Mouse (Mus musculus): ENCODE data around the gene Maml3. TPM values are rescaled to one million over a fixed set of nuclear protein-coding genes. Genes with fewer than 3 reads are reported as not detected.

Gene Maml3
- total RNA-seq, 2 experiments from 2014 or later: 7.4 to 7.5 TPM

DNA sequence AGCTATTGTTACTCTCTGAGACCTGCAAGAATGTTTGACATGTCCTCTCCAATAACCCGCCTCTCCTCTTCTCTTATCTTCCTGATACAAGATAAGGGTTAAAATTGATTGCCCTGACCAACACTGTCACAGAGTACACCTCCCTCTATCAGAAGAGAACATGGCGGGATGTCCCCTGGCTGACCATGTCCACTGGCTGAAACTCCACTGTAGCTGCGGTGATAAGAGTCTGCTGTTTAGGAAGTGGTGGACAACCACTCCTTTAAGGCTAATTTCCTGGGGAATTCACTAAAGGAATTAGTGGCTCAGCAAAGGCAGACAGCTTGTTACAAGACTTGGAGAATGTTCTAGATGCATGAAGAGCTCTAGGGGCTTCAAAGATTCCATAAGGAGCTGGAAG lies 371.2 kb downstream of the Maml3 start:
- DNase-seq: no peak
- intact Hi-C loops (cut with DNase I): no loop called here

DNA sequence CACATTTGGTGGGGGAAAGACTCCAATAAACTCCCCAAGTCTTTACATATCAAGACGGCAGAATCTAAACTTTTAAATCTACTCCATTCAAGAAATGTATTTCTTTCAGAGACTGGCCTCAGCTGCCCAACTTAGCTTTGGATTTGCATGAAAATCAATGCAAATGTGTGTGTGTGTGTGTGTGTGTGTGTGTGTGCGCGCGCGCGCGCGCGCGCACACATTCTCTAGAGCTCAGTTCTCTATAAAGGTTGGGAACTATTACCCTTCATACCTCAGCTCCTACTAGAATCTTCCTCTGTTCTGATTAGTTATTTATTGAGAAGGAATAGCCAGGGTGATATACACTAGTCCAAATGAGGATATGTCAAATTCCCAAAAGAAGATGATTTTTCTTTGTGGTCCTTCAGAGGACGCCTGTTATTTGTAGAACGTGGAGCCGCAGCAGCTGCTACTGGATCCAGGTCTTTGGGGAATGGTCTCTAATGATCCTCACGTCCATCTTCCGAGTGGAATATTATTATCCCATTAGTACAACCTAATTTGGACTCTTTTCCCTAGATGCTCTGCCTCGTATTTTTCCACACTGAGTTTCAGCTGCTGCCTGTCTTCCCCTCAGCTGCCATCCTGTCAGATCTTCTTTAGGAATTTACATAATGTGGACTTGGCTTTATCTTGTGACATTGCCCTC lies 372.8 kb downstream of the Maml3 start:
- intact Hi-C loops (cut with DNase I): no loop called here
- DNase-seq: no peak

DNA sequence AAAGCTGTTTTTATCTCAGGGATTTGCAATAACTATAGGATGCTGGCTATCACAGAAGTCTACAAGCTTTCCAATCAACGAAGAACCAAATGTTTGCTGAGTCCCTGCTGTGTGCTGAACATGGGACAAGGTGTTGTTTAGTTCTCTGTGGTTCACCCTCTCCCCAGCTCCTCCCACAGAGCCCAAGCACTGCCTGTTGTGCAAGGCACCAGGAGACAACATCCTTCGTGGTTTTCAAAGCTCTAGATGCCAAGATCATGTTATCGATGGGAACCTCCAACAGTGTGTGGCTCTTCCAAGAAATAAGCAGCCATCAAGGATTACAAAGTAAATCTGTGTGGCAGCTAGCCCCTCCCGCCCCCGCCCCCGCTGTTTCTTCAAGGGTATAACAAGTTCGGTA lies 374.2 kb downstream of the Maml3 start:
- DNase-seq: no peak
- intact Hi-C loops (cut with DNase I): no loop called here

DNA sequence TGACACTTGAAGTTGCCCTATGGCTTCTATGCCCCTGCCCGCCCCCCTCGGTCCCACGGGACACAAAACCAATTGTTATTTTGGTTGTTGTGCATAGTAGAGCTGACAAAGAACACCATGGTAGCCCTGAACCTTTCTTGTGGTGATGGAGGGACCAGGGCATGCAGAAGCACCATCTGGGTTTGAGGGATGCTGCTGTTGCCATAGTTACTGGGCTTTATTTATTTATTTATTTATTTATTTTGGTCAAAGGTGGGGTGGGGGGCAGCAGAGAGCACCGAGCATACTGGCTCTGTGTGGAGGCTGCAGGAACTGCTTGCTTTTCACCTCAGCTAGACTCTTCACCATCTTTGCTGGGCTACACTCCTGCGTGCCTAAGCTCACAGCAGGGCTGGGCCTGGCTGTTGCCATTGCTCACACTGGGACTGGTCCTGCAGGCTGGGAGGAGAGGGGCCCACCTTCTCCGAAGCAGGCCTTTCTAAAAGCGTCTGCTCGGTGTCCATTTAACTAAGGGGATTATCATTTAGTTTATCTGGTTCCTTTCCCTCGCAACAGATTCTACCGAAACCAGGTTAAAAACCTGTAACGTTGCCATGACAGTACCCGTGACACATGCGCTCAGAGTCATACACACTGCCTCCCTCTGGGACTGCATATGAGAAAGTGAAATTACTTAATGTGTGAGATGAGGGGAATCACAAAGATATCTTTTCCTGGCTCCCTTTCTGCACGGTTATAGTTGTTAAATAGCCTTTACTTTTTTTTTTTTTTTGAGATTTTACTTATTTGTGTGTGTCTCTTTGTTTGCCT lies 375.6 kb downstream of the Maml3 start:
- intact Hi-C loops (cut with DNase I): no loop called here
- no peak for DNase-seq

DNA sequence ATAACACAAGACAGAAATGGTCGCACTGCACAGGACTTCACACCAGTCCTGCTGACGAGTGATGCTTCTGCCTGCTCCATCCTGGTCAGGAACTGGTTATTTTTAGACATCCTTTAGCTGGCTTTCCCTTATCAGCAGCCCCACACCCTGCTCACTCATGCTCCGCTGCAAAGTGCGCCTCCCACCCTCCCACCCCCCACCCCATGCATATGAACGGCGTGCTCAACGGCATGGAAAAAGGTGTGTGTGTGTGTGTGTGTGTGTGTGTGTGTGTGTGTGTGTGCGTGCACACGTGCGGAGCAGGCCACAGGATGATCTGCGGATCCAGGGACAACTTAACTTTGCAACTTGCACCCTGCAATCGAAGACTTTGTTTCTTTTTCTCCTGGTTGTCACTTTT lies 376.4 kb downstream of the Maml3 start:
- intact Hi-C loops (cut with DNase I): no loop called here
- DNase-seq: no peak

DNA sequence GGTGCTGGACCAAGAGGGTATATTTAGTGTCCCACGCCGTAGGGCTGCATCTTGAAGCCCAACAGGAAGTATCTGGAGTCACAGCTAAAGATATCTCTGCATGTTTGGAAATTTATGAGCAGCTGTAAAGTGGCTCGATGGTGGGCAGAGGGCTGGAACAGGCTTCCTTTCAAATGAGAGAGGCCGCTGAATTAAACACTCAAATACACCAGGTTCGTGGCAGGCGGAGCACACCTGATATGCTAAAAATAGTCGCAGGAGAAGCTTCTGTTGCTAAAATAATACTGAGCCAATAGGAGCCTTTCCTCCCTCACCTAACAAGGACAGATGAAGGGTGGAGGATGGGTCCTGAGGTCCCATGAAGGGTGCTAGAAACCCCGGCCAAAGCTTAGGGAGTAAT lies 376.9 kb downstream of the Maml3 start:
- intact Hi-C loops (cut with DNase I): no loop called here
- DNase-seq: no peak

DNA sequence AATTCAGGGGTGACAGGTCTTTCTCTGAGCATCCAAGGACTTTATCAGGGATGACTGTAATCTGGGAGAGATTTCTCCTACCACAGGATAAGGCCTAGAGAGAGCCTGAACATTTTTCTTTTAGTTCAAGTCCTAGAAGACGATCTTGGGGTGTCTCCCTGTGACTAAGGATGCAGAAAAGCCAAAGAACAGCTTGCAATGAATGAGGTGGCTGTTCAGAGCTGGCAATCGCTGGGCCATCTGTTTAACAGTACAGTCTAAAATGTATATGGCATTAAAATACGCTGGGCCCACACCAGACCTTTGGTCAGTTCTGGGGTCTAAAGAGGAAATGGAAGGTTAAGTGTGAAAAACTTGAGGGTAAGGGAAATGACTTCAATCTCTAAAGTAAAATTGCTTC lies 377.4 kb downstream of the Maml3 start:
- no peak for DNase-seq
- intact Hi-C loops (cut with DNase I): no loop called here

DNA sequence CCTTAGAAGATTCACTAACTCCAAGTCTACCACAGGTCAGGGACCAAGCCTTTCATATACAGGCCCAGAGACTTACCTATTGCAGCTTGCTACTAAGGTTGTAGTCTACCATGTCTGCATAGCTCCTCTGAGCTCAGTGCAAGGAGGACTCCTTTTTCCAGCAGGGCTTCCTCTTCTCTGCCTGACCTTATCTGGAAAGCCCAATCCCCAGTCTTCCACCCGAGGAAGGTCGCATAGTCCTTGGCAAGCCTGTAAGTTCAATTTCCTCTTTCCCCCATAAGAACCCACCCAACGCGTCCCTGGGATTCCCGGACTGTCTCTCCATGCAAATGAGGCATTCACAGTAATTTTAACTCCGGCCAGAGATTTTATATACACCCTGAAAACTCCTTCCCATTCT lies 378.6 kb downstream of the Maml3 start:
- DNase-seq: no peak
- intact Hi-C loops (cut with DNase I): no loop called here

DNA sequence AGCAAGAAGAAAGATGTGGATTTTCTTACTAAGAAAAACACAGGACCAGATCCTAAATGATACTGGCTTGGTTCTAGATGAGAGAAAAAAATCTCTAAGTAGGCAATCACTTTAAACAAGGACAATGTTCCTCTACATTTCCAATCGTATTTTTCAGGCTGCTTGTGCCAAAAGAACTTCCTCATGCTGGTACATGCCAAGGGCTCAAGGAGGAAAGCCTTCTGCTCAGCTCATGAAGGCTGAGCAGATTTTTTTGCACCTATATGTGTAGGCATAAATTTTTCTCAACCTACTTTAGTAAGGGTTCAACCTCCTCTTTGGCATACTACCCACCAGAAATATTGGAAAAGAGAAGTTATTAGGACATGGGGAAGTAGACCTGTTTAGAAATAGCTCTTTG lies 384.9 kb downstream of the Maml3 start:
- DNase-seq: no peak
- intact Hi-C loops (cut with DNase I): no loop called here

DNA sequence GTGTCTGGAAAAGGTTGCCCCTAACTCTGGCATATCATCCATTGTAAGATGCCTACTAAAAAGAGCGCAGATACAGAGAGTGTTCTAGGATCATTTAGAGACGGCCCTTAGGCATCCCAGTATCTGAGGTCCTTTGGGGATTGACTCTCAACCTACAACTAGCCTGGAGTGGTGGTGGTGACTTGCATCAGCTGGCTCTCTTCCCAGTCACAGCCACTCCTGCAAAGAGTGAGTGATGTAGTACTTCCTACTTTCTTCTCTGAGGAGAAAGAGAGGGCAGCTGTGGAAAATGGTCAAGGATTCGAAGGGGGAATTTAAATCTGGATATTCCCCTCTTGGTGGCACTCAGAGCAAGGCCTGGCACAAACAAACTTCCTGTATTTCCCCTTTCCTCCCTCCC lies 385.5 kb downstream of the Maml3 start:
- no peak for DNase-seq
- intact Hi-C loops (cut with DNase I): no loop called here

DNA sequence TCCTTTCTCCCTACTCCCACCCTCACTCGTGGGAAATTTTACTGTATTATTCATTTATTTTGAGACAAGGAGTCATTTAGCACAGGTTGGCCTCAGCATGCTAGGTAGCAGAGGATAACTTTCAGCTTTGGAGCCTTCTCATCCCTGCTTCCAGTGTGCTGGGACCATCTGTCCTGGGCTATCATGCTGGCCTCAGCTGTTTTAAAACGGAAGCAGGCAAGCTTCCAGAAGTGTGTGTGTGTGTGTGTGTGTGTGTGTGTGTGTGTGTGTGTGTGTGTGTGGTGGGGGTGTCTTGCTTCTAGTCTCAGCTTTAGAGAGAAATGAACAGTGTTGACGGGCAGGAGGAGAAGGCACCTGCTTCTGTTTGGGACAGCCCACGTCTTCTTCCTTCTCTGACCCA lies 387.0 kb downstream of the Maml3 start:
- intact Hi-C loops (cut with DNase I): no loop called here
- DNase-seq: no peak

DNA sequence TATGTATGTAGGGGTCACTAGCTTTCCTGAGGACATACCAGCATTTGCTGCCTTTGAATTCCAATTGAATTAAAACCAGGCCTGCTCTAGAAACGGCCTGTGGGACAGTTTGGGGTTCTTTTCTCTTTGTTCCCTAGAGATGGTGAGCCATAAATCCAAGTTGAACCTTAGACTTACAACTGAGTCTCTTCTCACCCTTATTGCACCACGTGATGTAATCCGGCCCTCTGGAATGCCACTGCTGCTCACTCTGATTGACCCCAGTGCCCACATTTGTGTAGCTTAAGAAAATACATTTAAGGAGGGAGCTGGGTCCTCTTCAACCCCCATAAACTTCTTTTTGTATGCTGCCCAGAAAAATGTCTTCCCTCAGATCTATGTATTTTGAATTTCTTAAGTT lies 387.4 kb downstream of the Maml3 start:
- no peak for DNase-seq
- intact Hi-C loops (cut with DNase I): no loop called here

DNA sequence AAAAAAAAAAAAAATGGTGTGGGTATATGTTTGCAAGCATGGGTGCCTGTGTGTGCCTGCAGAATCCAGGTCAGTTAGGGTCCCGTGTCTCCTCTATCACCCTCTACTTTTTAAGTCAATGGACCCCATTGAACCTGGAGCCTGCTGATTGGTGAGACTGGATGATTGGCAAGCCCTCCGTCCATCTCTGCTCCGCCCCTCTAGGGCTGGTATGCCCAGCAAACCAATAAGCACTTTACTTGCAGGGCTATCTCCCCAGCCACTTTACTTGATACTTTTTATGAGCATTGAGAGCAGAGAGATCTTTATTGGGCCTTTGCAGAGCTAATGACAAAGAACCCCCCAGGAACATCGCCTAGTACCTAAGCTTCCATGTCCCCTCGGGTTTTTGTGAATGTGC lies 390.4 kb downstream of the Maml3 start:
- intact Hi-C loops (cut with DNase I): no loop called here
- DNase-seq: no peak

DNA sequence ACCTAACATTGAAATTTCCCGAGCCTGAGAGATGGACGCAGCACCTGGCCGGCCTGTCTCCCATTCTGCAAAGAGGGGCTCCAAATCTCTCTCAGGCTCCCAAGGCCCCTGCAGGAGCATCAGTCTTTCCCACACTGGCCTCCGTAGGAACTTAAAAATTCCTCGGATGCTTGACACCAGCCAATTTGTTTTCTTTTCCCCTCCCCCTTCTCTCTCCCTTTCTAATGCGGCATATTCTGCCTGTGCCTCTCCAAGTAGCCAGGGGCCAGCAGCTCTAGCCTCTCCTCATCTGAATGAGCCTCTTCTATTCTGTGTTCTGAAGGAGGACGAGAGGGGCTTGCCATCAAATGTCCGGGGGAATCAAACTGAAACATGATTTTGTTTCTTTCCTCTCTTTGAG lies 391.6 kb downstream of the Maml3 start:
- intact Hi-C loops (cut with DNase I): no loop called here
- no peak for DNase-seq

DNA sequence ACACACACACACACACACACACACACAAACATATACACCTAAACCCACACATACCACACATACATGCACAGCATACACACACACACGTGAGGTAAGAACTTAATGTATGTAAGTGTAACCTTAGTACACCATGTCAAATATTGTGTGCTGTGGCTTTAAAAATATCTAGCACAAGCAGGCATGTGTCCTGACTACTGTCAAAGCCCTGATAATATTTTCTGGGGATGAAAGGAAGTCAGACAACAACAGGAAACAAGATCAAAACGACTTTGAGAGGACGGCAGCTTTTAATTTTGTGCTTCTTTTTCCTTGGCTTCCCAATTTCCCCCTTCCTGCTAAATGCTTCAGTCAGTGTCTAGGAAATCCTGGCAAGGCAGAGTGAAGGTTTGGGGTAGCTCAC lies 392.5 kb downstream of the Maml3 start:
- DNase-seq: no peak
- intact Hi-C loops (cut with DNase I): no loop called here

DNA sequence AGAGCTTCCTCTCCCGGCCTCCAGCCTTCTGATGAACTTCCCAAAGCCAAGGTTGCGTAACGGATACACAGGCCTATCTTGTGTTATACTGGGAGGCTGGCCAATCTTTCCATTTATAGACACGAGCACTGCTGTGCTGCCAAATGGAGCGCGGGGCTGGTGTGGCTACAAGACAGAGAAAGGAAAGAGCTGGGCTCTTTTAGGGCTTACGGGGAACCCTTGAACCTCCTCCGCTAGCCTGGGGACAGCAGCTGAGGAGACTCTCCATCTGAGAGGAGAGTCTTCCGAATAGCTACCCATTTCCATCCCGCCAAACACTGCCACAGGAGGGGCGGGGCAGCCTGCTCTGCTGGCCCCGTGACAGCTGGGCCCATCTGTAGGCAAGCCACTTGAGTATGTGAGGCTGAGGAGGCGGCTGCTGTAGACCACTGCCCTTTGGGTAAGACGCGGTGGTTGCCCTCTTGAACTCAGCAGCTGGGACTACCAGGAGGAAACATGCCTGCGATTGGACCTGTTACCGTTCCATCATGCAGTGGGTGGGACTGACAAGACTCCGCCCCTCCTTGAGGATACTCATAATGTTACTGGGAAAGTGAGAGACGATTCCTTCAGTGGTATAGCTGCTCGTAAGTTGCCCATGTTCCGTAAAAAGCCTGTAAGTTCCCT lies 396.0 kb downstream of the Maml3 start:
- intact Hi-C loops (cut with DNase I): loop anchor here (10.0 kb wide), 1 partner anchor 146 kb away; no protein-coding TSS in a partner anchor
- DNase-seq: peak; percentile 81

DNA sequence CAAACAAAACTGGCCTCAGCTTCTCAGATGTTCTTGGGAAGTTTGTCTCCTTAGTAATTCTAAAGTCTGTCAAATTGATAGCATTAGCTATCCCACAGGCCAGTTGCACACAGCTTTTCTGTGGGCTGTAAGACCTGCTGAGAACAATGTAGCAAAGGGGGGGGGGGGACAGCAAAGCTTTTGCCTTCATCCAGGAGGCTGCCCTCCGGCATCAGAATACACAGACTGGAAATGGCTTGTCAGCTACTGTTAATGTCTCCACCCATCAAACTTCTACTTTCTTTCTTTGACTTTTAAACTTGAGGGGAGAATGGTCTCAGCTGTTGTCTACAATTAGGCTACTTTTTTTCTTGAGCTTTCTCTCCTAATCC lies 396.5 kb downstream of the Maml3 start:
- intact Hi-C loops (cut with DNase I): loop anchor here (10.0 kb wide), 1 partner anchor 146 kb away; no protein-coding TSS in a partner anchor
- no peak for DNase-seq

DNA sequence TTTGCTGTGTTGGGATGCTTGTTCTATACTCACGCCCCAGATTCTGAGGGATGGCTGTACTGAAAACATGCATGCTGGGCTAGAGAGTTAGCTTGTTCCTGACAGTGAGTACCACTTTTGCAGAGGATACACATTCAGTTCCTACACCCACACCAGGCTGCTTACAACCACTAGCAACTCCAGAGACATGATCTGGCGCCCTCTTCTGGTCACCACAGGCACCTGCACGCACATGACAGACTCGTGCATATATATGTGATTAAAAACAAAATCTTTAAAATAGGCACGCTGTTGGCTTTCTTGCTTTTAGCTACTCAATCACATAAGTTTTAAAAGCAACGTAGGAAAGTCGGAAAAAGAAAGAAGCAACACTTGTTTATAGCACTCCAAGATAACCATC lies 399.7 kb downstream of the Maml3 start:
- intact Hi-C loops (cut with DNase I): loop anchor here (10.0 kb wide), 1 partner anchor 150 kb away; no protein-coding TSS in a partner anchor
- no peak for DNase-seq

DNA sequence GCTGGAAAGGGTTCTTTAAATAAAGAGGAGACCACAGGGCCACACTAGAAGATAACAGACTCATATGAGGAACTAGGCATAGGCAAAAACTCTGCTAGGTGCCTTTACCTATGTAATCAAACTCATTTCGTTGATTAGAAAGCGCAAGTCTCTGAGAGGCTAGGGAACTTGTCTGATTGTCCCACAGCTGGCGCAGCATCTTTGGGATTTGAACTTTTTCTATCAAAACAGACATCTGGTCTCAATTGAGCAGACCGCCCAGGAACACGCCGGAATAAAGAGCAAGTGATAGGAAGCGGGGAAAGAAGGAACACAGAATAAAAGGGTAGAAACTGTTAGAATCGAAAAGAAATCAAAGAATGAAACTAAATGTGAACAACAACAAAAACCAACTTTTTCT lies 401.4 kb downstream of the Maml3 start:
- DNase-seq: no peak
- intact Hi-C loops (cut with DNase I): loop anchor here (5.0 to 10.0 kb wide), 3 partner anchors 151 to 399 kb away; no protein-coding TSS in a partner anchor

DNA sequence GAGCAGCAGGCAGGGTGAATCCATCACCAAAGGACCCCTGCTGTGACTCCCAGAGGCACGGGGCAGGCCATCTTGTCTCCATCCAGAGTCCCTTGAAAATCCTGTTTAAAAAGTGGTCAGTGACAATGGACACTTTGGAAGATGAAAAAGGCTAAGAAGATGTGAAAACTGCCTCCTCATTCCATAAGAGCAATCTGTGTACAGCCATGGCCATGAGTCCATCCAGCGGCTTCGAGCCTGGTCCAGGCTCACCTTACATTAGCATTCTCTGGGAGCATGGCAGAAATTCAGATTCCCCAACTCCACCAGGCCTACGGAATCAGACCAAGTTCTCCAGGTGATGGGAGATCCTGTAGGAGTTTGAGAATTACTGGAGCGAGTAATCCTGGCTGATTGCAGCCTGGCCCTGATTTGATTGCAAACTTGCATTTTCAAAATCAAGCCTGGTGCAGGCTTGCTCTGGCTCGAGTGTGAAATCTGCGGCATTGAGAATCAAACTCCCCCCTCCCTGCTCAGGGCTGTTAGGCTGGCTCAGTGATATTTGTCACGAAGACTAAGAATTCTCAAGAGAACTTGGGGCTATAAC lies 402.1 kb downstream of the Maml3 start:
- no peak for DNase-seq
- intact Hi-C loops (cut with DNase I): loop anchor here (5.0 to 10.0 kb wide), 3 partner anchors 152 to 400 kb away; no protein-coding TSS in a partner anchor

DNA sequence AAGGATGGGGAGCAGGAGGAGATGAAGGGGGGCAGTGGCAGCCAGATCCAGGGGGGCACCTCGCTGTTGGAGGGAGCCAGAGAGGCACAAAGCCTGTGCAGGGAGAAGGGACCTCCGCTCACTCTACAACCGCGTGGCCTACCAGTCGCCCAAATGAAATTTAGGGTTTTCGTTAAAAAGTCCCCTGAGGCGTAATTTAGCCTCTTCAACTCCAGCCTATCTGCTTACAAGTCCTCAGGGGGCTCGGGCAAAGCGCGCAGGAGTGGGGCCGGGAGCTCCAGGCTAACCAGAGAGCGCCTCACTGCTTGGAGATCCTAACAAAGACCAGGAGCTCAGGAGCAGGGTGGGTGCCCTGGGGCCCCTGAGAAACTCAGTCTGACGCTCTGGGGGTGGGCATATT lies 402.9 kb downstream of the Maml3 start:
- intact Hi-C loops (cut with DNase I): loop anchor here (5.0 to 10.0 kb wide), 3 partner anchors 153 to 400 kb away; no protein-coding TSS in a partner anchor
- DNase-seq: peak; percentile 65

All from left cerebral cortex, postnatal 4 days (tissue).